Mouse (Mus musculus) WW6 (cell line): ENCODE measurements around the gene Atp7a.

Source experiments
- DNase-seq: peaks from one replicate; pipeline ENCODE4 v3.0.0-alpha.2; 2013; ENCODE audit warnings: low read depth, low spot score

Gene Atp7a

DNA sequence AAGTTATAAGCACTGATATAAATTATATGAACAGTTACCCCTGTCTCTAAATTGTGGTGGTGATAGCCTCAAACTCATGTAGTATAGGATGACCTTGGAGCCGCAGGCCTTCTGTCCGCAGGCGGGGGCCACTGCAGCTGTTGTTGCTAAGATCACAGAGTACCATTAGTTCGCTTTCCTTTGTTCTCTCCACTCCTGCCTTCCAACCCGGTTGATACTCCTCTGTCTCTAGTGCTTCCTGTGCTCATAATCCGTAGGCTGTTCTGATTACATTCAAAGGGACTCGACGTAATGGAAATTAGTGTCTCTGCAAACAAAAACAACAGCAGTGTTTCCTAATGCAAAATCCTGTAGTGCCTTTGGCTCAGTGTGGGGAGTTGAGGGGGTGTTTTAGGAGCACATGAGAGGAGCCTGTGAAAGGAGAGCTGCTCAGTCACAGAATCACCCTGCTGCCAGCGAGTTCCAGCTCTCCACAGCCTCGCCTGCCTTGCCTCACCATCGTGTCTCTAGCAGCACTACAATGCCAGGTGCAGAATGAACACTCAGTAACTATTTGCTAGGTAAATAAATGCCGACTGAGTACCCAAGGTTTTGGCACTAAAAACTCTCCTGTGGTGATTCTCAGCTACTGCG is 53.9 kb downstream of the Atp7a start:
- no peak for DNase-seq

DNA sequence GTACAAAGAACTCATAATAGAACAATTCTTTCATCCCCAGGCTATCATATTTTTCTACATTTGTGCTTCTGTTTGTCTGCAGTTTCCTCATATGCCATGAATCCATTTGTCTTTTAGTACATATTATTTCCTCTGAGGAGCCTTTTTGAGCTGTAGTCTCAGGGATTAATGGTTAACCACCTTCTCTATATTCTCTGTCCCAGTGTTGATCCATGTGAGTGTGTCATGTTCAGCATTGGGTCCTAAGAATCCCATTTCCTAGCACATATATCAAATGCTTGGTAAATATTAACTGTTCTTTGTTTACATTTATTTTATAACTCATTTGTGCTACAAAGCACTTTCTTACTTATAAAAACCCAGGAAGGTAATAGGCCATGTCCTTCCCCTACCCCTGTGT is 55.4 kb downstream of the Atp7a start:
- DNase-seq = no peak

- no peak for DNase-seq
These were observed 58.1 kb downstream of the Atp7a start for GRCm38 (mm10) chrX:106085132-106085531.

DNA sequence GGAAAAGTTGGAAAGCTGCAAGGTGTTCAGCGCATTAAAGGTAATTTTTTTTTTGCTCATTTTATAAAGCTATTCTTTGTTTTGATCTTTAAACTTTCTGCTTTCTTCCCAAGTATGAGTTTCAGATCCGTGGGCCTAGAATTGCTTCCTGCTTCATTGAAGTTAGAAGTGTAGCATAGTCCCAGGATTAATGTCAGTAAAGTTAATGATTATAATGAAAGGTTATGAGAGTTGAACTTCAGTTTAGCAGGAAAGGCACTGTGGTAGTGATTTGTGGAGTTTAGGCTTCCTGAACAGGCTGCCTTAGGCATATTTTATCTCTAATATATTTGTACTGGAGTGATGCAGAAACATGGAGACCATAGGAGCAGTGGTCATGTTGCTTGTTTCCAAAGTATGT is 58.5 kb downstream of the Atp7a start:
- DNase-seq = no peak

GRCm38 (mm10) chrX:106092939-106093338 is 65.9 kb downstream of the Atp7a start:
- no peak for DNase-seq

DNA sequence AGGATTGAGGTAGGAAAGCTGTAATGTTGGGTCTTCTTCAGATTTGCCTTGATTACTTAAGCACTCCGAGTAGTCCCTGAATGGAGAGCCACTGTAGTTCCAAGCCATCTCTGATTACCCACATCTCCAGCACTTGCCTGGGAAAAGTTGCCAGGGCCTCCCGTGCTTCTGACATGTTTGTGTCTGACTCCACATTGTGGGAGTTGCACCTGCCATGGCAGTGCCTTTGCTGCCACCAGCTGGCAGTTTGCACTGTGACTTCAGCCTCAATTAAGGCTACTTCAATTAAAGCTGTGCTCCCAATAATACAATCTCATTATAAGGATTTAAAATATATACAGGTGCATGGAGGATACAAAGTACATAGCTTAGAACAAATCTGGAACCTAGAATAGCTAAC is 78.4 kb downstream of the Atp7a start:
- DNase-seq = no peak

- no peak for DNase-seq
These were observed 86.8 kb downstream of the Atp7a start for GRCm38 (mm10) chrX:106113881-106114280.

GRCm38 (mm10) chrX:106114674-106115073 is 87.6 kb downstream of the Atp7a start:
- DNase-seq = no peak

GRCm38 (mm10) chrX:106122823-106123222 is 95.7 kb downstream of the Atp7a start:
- no peak for DNase-seq

DNA sequence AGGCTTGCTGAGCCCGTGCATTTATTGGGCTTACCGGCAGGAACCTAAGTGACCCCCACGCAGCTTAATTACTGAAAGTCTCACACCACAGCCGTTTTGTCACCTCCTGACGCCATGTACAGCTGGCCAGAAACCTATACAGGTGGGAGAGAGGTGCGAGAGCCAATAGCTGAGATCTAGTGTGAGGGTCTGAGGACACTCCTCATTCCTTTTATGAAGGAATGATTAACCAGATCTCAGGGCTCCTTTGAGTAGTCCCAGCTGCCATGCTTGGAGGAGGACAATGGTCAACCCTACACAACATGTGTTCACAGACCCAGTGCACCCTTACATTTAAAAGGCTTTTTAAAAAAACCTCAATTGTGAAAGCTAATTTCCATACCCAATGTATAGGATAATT is 101.2 kb downstream of the Atp7a start:
- DNase-seq = no peak

GRCm38 (mm10) chrX:106129877-106130276 is 102.8 kb downstream of the Atp7a start:
- no peak for DNase-seq

- no peak for DNase-seq
These were observed 107.8 kb downstream of the Atp7a start for GRCm38 (mm10) chrX:106134916-106135315.

- DNase-seq = no peak
These were observed 108.4 kb downstream of the Atp7a start for GRCm38 (mm10) chrX:106135484-106135883.

DNA sequence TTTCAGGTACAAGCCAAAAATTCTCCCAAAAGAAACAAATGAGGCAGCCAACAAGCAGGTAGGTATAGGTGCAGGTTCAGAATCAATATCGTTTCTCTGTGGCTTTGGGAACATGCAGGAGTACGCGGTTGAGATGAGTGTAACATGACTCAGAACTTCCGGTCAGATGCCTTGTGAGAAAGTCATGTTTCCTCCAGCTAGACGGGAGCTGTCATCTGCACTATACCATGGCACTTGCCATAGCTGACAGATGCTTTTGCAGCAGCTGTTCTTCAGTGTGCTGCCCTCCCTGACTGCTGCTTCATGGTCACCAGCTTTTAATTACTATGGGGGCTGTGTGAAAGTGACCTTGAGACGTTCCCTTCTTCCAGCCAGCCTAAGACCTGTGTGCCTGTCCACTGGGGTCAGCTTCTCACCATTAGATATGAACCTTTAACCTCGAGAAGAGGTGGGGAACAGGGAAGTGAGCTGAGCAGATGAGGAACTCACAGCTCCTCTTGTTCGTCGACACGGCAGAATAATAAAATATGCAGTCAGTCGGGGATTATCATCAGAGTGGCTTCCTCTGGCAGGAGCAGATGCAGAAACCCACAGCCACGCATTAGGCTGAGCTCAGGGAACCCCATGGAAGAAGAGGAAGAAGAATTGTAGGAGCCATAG is 109.0 kb downstream of the Atp7a start:
- no peak for DNase-seq

DNA sequence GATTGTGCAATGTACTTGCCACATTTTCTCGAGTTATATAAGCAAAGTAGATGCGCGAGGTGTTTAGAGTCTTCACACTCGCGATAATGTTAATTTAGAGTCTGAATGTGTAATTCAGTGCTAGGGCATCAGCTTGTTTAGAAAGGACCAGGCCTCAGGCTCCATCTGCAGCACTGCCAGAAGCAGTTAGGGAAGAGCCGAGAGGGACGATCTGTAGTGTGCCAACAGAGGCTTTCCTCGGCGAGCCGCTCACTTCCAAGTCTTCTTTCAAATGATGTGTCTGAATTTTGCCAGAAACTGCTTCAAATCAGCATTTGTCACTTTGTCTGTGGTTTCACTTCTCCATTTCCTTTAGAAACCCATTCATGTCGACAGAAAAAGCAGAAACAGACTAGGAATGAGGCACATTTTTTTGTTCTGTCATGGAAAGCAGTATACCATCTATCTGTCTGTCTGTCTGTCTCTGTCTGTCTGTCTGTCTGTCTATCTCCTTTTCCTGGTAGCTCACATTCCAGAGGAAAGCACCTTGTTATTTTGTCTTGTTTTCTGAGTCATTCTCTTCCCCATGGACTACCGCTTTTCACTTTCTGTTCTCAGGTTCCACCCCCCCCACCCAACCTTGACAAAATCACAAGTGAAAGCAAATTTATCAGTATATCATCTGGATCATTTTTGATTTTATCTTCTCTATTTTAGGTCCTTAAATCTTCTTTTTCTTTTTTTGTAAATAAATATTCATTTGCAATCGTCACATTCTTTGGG is 112.4 kb downstream of the Atp7a start:
- no peak for DNase-seq

DNA sequence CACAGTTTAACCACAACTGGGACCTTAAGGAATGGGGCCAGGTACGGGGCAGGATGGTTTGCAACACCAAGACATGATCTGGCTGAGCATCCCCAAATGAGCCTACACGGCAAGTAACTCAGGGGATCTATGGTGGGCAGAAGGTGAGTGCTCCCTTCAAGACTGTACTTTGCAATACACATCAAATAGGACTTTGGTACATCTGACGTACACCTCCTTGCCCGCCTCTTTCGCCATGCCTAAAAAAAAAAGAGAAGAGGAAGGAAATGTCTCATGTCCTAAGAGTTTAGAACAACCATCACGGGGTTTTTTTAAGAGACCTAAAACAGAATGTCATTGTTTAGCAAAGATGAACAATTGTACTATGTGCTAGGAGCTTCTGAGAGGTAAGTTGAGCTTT is 115.9 kb downstream of the Atp7a start, which contains the start of gene Tlr13:
Tlr13 (plus strand) TSS at position 269 of the 400 bp plus-strand sequence.
- DNase-seq = no peak

DNA sequence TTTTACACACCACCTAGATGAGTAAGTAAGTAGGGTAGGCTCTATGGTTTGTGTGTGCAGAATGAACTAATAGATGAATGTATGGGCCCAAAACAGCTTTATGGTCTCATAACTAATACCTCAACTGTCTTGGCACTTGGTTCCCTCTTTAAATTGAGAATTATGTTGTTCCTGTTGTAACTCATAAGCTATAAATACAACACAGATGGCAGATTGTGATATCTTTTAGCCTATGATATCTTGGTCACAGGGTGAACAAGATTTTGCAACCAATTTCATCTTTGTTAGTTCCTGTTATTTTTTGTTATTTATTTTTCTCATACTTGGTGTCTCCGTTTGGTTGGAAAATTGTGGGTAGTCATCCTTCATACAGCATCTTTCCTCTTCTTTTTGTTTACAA is 121.1 kb downstream of the Atp7a start:
- DNase-seq = no peak

DNA sequence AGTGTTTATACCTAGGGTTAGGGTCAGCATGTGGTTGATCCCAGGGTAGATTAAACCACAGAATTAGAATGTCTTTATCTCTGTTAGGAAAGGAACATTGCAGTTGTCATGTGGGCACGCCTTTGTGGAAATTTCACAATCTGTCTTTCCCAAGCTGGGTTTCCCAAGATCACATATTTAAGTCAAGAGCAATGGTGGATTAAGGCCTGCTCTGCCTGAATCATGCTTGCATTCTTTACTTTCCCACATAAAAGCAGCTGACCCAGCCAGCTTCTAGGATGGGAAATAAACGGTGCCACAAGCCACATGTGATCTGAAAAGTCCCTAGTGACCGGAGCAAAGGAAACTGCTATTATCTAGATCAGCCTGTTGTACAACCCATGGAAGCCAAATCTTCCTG is 122.4 kb downstream of the Atp7a start:
- no peak for DNase-seq

DNA sequence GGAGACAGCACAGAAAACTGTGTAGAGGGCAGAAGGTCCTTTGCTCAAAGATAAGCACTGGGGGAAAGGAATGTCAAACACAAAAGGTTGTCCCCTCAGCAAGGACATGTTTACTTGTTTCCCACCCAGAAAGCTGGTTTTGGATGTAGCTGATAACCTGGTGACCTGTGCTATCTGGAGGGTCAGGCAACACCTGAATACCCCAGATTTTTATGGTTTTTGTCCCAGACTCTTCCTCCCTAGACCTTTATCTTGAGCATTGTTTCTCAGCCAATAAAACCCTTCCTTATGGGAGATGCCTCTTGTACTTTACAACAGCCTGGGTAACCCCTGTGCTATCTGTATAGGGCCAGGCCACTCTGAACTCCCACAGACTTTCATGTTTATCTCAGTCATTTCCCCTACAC is 127.1 kb downstream of the Atp7a start:
- DNase-seq = no peak

DNA sequence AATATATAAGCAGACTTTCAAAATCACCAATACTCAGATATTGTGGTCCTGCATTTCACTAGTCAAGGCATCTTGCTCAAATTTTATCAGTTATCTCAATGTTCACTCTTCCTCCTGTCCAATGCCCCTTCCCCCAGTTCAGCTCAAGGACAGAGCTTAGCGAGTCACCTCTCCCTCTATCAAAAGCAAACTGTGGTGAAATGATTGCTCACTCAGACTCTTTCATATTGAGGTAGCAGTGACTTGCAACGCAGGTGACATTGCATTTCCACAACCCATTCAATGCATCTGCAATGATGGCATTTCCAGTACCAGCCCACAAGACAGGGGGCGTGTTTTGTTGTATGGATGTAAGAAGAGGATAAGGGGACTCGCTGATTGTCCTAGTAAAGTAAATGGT is 128.8 kb downstream of the Atp7a start:
- DNase-seq = no peak

DNA sequence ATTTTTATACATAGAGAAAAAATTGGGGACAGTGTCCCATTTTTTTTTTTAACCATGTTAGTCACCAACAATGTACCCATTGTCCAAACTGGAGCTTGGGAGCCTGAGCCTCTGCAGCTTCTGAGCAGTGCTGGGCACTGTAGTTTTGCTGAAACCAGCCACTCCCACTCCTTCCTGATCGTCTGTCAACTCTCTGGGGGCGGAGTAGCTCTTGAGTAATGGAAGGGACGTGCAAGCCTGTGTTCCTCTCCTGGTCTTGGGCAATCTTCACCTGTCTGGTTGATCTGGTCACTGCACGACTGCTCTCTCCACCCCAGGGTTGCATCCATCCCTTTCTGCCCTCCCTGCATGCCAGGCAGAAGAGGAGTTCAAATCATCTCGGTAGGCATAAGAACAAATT is 136.9 kb downstream of the Atp7a start:
- DNase-seq = no peak

DNA sequence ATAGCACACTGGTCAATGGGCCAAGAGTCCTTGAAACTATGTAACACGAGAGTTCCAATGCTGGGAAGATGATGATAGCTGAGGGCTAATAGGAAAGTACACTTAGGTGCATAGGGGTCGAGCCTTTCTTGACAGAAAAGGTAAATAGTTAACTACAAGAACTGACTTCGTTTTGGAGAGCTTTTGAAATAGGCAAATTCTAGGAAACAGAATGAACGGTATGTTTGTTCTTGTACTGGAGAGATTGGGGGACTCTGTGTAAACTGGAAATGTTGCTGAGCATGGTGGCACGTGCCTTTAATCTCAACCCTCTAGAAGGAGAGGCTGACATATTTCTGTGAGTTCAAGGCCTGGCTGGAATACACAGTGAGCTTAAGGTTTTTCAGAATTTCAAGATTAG is 137.5 kb downstream of the Atp7a start:
- DNase-seq = no peak

GRCm38 (mm10) chrX:106165089-106165488 is 138.0 kb downstream of the Atp7a start:
- DNase-seq = no peak
